Mouse (Mus musculus) embryonic facial prominence, embryonic 15.5 days (tissue): ENCODE measurements around the gene Ikzf1. TPM values are rescaled to one million over a fixed set of nuclear protein-coding genes. Genes with fewer than 3 reads are reported as not detected.
A peak's percentile ranks its signal among the peaks of the same experiment; 100 is the strongest.

Source experiments
- ATAC-seq: fragments of 200-750 bp; cut with Nextera tagmentation; 2 replicates; pipeline ENCODE4 v1.8.0; 2017; ENCODE audit warnings: low read depth, moderate TSS enrichment; ENCODE audit not compliant: insufficient number of reproducible peaks, low FRiP score, low TSS enrichment
- H3K27ac ChIP-seq: fragments of 300-500 bp; sonication (generic); replicated peaks from 2 replicates; pipeline ENCODE4 v1.5.1; 2015; ENCODE audit warnings: mild to moderate bottlenecking, inconsistent platforms
- H3K27me3 ChIP-seq: fragments of 300-500 bp; sonication (generic); 2 replicates; pipeline ENCODE4 v1.6.1; 2015; ENCODE audit warnings: inconsistent platforms
- H3K36me3 ChIP-seq: fragments of 300-500 bp; sonication (generic); 2 replicates; pipeline ENCODE4 v1.6.1; 2015; ENCODE audit warnings: mild to moderate bottlenecking, inconsistent platforms
- H3K4me1 ChIP-seq: fragments of 300-500 bp; sonication (generic); 2 replicates; pipeline ENCODE4 v1.6.1; 2015; ENCODE audit warnings: inconsistent platforms
- H3K4me2 ChIP-seq: fragments of 300-500 bp; sonication (generic); replicated peaks from 2 replicates; pipeline ENCODE4 v1.6.1; 2015; ENCODE audit warnings: mild to moderate bottlenecking, inconsistent platforms
- H3K4me3 ChIP-seq: fragments of 300-500 bp; sonication (generic); replicated peaks from 2 replicates; pipeline ENCODE4 v1.5.1; 2015; ENCODE audit warnings: mild to moderate bottlenecking, inconsistent platforms
- H3K9ac ChIP-seq: fragments of 300-500 bp; sonication (generic); 2 replicates; pipeline ENCODE4 v1.6.1; 2015; ENCODE audit warnings: inconsistent platforms
- H3K9me3 ChIP-seq: fragments of 300-500 bp; sonication (generic); replicated peaks from 2 replicates; pipeline ENCODE4 v1.6.1; 2016; ENCODE audit warnings: inconsistent platforms
- WGBS: fragments of 180-500 bp; shearing (Covaris S2); methylation state at CpG from one replicate; pipeline ENCODE4 v1.1.7; 2015; 5-methylcytosine and 5-hydroxymethylcytosine counted together
- polyA plus RNA-seq: library from polyadenylated mRNA; unstranded; fragments of >200 nt; fragmentation: Nextera tagmentation; extraction: Ambion mirVana; gene quantifications from 2 replicates; pipeline ENCODE4 v1.2.1, GENCODE M21; 2015

Ikzf1 gene
- polyA plus RNA-seq = 2.2 and 2.5 TPM in 2 replicates

DNA sequence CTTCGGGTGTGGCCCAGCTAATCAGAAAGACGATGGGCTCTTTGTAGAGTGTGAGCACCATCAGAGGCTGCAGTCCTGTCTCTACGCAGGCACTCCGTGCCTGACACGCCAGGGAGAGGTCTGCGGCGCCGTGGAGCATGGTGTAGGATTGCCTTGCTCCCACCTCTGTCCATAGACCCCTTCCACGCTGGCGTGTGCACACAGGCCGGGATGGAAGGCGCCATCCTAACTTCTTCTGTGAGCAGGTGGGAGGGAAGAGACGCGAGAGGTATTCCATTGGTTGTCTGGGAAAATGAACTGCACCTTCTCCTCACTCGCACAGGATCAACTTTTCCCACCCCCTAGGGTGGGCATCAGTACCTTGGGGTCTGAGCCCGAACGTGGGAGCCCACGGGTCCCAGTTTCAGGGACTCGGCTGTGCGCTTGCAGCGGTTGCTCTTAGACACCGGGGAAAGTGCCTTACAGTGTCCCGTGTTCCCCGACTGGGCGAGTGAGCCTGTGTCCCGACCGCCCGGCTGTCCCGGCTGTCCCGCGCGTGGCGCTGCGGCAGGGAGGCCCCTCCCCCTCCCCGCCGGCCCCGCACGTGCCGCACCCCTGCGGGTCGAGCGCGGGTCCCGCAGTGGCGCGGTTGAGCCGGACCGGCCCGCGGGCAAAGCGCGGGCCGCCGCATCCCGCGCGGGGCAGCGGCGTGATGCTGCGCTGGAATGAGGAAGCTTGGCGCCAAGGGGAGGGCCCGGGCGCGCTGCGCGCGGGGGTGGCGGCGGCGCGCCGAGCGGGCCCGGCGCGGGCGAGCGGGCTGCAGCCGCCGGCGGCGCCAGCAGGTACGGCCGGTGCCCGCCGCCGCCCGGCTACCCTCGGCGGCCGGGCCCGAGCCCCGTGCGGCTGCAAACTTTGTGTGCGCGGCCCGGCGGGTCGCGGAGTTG lies at the start of gene Ikzf1:
TSS of gene Ikzf1 (plus strand) at position 74 of the 923 bp plus-strand sequence.
- Histone ChIP-seq H3K4me2 (peak within 1 kb of the TSS; percentile 98), H3K9ac (0 out of 2 replicates have a peak within 1 kb of the TSS, but pooled peaks have one; percentile 13), H3K27me3 (peaks cover 53% of the 10 kb centered on the region), H3K4me3 (peak within 1 kb of the TSS; percentile 61), H3K27ac (no peak within 1 kb of the TSS), H3K9me3 (no peaks in the 10 kb centered on the region), H3K4me1 (peaks cover 11% of the 10 kb centered on the region), H3K36me3 (no peaks in the 10 kb centered on the region)
- ATAC-seq = peak; percentile 36; the same call in 1 of the 2 replicates
- WGBS = 1% methylated on average over 53 of the region's 100 CpGs

DNA sequence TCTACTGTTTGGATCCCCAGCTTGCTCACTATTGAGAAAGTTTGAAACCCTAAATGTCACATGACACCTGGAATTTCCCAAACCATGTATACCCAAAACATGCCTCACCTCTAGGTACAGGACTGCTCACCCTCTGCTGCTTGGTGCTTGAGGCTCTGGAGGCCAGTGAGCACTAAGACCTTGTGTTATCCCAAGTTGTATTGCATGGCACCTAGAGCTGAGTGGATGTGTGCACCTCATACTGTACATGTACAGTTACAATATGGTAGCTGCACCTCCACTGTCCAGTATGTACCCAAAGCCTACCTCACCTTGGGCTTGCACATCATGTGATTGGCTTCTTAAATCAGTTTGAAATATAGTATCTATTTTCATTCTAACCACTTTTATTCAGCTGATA lies 40.5 kb upstream of the Ikzf1 start:
- Histone ChIP-seq H3K27me3 (no peaks in the 10 kb centered on the region), H3K9me3 (no peaks in the 10 kb centered on the region), H3K27ac (no peak overlapping the region), H3K4me2 (no peak overlapping the region), H3K36me3 (no peaks in the 10 kb centered on the region), H3K4me1 (no peaks in the 10 kb centered on the region), H3K9ac (no peak overlapping the region), H3K4me3 (no peak overlapping the region)
- ATAC-seq = no peak

DNA sequence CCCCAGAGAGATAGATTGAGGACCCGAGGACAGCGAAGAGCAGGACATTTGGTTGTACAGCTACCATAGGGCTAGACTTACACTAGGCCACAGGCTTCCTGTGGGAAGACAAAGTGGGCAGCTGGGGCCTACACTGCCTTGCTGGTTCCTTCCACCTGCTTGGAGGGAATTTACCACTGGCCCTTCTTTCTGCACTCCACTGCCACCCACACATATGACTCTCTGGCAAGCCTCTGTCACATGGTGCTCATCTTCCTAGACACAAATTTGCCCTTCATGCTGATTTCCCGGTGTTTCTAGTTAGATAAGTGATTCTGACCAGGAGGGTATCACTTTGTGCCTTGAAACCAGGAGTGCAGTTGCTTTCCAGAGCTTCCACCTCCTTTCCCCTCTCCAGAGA lies 28.4 kb upstream of the Ikzf1 start:
- Histone ChIP-seq H3K4me3 (no peak overlapping the region), H3K9ac (no peak overlapping the region), H3K27ac (no peak overlapping the region), H3K4me1 (no peaks in the 10 kb centered on the region), H3K27me3 (no peaks in the 10 kb centered on the region), H3K4me2 (no peak overlapping the region), H3K36me3 (no peaks in the 10 kb centered on the region), H3K9me3 (no peaks in the 10 kb centered on the region)
- 78% methylated on average over 3 of the region's 3 CpGs for WGBS
- no peak for ATAC-seq

DNA sequence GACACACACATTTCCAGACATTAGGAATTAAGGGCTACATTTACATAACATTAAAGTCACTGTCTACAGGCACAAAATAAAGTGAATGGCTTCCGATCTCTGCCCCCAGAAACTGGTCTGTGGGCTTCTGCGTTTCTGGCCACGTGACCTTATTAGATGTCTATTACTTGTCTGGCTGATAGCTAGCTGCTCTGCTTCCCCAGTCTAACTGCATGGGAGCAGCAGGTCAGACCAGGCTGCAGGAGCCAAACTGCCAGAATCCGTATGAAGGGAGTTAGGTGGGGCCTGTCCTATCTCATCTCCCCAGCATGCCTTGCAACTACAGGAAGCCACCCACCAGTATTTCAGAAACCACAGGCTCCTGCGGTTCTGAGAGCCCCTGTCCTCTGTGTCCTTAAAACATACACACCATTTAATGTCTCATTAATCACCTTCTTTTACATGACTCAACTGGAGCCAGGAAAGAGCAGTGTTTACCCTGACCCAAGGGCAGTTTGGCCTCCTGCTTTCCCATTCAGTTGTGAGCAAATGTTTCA lies 27.7 kb upstream of the Ikzf1 start:
- no peaks in the 10 kb centered on the region for H3K36me3 ChIP-seq

DNA sequence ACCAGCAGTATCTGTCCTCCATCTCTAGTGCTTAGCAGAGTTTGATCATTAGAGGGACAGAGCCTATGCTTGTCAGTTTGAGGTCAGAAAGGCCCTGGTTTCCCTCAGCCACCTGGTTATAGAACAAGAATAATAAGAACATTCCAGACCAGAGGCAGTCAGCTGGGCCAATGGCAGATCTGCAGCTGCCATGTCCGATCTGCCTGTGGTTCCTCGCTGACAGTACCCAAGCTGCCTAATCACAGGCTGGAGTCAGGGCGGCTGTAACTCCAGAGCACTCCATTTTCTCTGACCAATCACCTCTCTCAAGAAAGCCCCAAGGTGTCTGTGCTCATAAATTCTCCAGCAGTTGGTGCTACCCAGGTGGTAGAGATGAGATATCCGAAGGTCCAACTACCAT lies 27.2 kb upstream of the Ikzf1 start:
- Histone ChIP-seq H3K36me3 (no peaks in the 10 kb centered on the region), H3K4me3 (no peak overlapping the region), H3K9me3 (no peaks in the 10 kb centered on the region), H3K4me1 (no peaks in the 10 kb centered on the region), H3K27ac (no peak overlapping the region), H3K4me2 (no peak overlapping the region), H3K9ac (no peak overlapping the region), H3K27me3 (no peaks in the 10 kb centered on the region)
- 90% methylated on average over 4 of the region's 4 CpGs for WGBS
- ATAC-seq = no peak

More for the DNA sequence above, 27.7 kb upstream of the Ikzf1 start:
- no peak for ATAC-seq
- 73% methylated on average over 5 of the region's 5 CpGs for WGBS
- no peaks in the 10 kb centered on the region for H3K9me3 ChIP-seq
- no peaks in the 10 kb centered on the region for H3K4me1 ChIP-seq
- no peak overlapping the region for H3K4me2 ChIP-seq
- H3K27ac ChIP-seq = no peak overlapping the region
- no peak overlapping the region for H3K9ac ChIP-seq
- H3K27me3 ChIP-seq = no peaks in the 10 kb centered on the region
- no peak overlapping the region for H3K4me3 ChIP-seq

DNA sequence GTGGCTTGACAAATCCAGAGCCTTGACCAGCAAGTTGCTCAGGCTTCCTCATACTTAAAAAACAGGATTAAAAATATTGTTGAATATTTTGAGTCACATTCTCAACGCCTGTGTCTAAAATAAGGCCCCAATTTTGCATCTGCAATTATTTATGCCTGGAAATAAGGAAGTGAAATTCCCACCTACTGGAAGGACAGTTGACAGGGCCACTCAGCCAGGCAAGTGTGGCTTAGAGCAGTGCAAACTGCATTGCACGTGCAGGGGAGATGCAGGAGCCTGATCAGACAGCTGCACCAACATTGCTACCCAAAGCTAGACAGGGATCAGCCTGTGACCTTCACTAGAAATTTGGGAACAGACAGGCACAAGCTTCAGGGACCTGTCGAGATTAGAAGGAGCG lies 26.0 kb upstream of the Ikzf1 start:
- Histone ChIP-seq H3K4me1 (no peaks in the 10 kb centered on the region), H3K9ac (no peak overlapping the region), H3K27me3 (no peaks in the 10 kb centered on the region), H3K9me3 (no peaks in the 10 kb centered on the region), H3K27ac (no peak overlapping the region), H3K4me2 (no peak overlapping the region), H3K36me3 (no peaks in the 10 kb centered on the region), H3K4me3 (no peak overlapping the region)
- 64% methylated on average over 4 of the region's 4 CpGs for WGBS
- ATAC-seq = no peak

DNA sequence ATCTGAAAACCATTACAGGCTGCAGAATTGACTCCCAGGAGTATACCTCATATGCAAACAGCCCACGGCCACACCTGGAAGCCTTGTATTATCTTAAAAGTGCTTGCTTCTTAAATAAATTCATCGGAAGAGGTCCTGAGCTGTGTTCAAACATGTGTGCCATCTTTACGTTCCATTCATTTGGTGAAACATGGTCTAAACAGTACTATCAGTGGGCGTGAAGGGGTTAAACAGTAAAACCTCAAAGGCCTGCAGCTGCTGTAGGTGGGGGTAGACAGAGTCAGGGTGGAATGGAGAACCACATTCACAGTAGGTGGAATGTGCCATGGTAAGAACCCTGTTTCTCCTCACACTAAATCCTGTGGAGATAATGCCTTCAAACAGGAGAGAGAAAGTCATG lies 24.2 kb upstream of the Ikzf1 start:
- Histone ChIP-seq H3K36me3 (no peaks in the 10 kb centered on the region), H3K4me1 (no peaks in the 10 kb centered on the region), H3K27ac (no peak overlapping the region), H3K27me3 (no peaks in the 10 kb centered on the region), H3K9me3 (no peaks in the 10 kb centered on the region), H3K4me3 (no peak overlapping the region), H3K4me2 (no peak overlapping the region), H3K9ac (no peak overlapping the region)
- 79% methylated on average over 4 of the region's 4 CpGs for WGBS
- no peak for ATAC-seq

DNA sequence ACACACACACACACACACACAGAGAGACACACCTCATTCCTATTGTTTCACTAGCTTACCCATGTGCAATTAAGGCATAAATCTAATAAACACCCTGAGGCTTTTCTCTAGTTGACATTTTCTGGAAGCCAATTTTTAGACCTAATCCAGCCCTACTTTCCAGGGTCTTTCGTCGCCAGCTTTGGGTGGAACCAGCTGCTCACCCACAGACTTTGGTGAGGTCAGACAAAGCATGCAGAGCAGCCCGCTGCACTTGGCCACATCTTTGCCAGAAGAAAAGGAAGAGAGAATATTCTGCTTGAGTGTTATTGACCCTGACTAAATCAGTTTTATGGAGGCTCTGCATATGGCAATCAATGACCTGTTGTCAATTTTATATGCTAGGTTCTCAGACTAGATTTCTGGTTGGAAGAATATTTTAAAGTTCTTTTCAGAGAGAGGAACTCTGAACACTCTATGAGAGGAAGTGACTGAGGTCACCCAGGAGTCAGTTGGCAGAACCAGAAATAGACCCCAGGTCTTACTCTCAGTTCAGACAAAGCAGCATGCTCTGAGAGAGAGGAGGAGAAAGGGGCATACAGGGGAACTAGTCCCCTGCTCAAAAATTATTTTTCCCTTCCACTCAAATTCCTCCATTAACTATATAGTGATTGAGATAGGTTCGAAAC lies 17.4 kb upstream of the Ikzf1 start:
- H3K27me3 ChIP-seq = no peaks in the 10 kb centered on the region
- H3K36me3 ChIP-seq = no peaks in the 10 kb centered on the region
- no peak overlapping the region for H3K9ac ChIP-seq
- ATAC-seq = no peak
- H3K4me3 ChIP-seq = no peak overlapping the region
- H3K4me2 ChIP-seq = no peak overlapping the region
- 76% methylated on average over 4 of the region's 4 CpGs for WGBS
- H3K9me3 ChIP-seq = no peaks in the 10 kb centered on the region
- H3K4me1 ChIP-seq = no peaks in the 10 kb centered on the region
- H3K27ac ChIP-seq = no peak overlapping the region

DNA sequence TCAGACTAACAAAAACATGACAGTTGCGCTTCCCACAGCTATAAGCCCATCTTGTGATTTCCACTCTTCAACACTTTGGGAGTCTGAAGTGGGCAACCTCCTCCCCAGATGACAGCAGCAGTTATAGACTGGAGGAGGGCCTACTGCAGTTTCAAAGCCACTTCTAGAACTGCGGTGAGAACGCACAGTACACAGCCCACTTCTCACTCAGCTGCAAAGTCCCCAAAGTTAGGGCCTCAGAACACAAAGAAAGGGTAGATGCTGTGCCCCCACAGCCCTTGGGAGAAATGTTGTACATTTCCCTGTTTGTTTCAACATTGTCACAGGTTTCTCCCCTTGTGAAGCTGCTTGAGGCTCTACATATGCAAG lies 16.9 kb upstream of the Ikzf1 start:
- H3K36me3 ChIP-seq = no peaks in the 10 kb centered on the region

DNA sequence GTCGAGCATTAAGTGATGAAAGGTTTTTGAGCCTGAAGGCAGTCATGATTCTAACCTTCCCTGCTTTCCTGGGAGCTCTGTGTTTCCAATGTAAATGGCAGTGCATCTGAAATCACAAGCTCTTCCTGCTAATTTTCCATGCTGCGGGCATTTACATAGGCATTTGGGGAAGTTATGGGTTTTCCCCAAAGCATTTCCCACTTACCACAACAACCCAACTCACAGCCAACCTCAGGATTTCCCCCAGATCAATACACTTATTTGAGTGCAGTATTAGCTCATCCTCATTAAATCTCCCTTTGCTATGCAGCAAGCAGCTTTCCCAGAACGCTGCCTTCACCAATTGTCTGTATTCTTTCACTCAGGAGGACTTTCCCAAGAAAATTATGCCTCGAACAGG lies 11.8 kb upstream of the Ikzf1 start:
- no peak overlapping the region for H3K4me3 ChIP-seq
- H3K4me1 ChIP-seq = no peaks in the 10 kb centered on the region
- H3K27ac ChIP-seq = no peak overlapping the region
- no peaks in the 10 kb centered on the region for H3K9me3 ChIP-seq
- WGBS = 70% methylated on average over 4 of the region's 4 CpGs
- no peak overlapping the region for H3K9ac ChIP-seq
- H3K36me3 ChIP-seq = no peaks in the 10 kb centered on the region
- no peaks in the 10 kb centered on the region for H3K27me3 ChIP-seq
- no peak overlapping the region for H3K4me2 ChIP-seq
- ATAC-seq = no peak

More for the DNA sequence above, 16.9 kb upstream of the Ikzf1 start:
- 95% methylated on average over 3 of the region's 3 CpGs for WGBS
- Histone ChIP-seq H3K27me3 (no peaks in the 10 kb centered on the region), H3K27ac (no peak overlapping the region), H3K4me3 (no peak overlapping the region), H3K4me1 (no peaks in the 10 kb centered on the region), H3K4me2 (no peak overlapping the region), H3K9me3 (no peaks in the 10 kb centered on the region), H3K9ac (no peak overlapping the region)
- ATAC-seq = no peak

DNA sequence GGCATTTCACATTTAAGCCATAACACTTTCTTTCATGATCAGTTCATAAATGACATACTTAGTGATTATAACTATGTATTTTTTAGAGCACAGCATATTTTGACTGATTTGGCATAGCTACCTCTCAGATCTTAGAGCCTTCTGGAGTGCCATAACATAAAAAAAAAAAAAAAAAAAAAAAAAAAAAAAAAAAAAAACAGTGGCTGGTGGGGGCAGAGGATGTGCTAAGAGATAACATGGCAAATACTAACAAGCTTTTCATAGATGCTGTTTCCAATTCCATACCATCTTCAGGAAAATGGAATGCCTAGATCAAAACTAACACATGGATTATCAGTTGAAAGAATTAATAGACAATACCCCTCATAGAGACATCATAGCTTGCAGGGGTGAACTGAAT lies 9.7 kb upstream of the Ikzf1 start:
- Histone ChIP-seq H3K27ac (no peak overlapping the region), H3K4me1 (no peaks in the 10 kb centered on the region), H3K27me3 (no peaks in the 10 kb centered on the region), H3K4me3 (no peak overlapping the region), H3K4me2 (no peak overlapping the region), H3K9ac (no peak overlapping the region), H3K36me3 (no peaks in the 10 kb centered on the region), H3K9me3 (no peaks in the 10 kb centered on the region)
- no peak for ATAC-seq
